Mouse (Mus musculus) kidney, adult 2 months (tissue): ENCODE measurements around the gene Kcnj4. TPM values are rescaled to one million over a fixed set of nuclear protein-coding genes. Genes with fewer than 3 reads are reported as not detected.

Experiments
- DNase-seq: peaks from one replicate; pipeline ENCODE4 v3.0.0; 2021
- H3K27ac ChIP-seq: fragments of 200-500 bp; 2 replicates; pipeline ENCODE4 v1.5.1; 2012; ENCODE audit warnings: low read depth, low read length, control low read depth, inconsistent platforms; ENCODE audit not compliant: insufficient read depth
- H3K27me3 ChIP-seq: fragments of 200-500 bp; replicated peaks from 2 replicates; pipeline ENCODE4 v1.6.1; 2012; ENCODE audit warnings: mild to moderate bottlenecking, moderate library complexity, low read length, inconsistent platforms; ENCODE audit not compliant: control insufficient read depth, insufficient read depth
- H3K36me3 ChIP-seq: fragments of 200-500 bp; 2 replicates; pipeline ENCODE4 v1.6.1; 2012; ENCODE audit warnings: mild to moderate bottlenecking, moderate library complexity, low read length, inconsistent platforms; ENCODE audit not compliant: control insufficient read depth, insufficient read depth
- H3K4me1 ChIP-seq: fragments of 200-500 bp; 2 replicates; pipeline ENCODE4 v1.6.1; 2011; ENCODE audit warnings: low read length; ENCODE audit not compliant: control insufficient read depth, insufficient read depth
- H3K4me3 ChIP-seq: fragments of 200-500 bp; 2 replicates; pipeline ENCODE4 v1.5.1; 2011; ENCODE audit warnings: mild to moderate bottlenecking, low read depth, low read length, control low read depth; ENCODE audit not compliant: insufficient read depth
- CTCF ChIP-seq: fragments of 200-500 bp; conservative IDR thresholded peaks from 2 replicates; pipeline ENCODE4 v1.5.1; 2011; ENCODE audit warnings: low read depth, mild to moderate bottlenecking, control low read depth, low read length, moderate library complexity, mixed read lengths; ENCODE audit not compliant: insufficient read depth, insufficient read length
- POLR2A ChIP-seq: fragments of 200-500 bp; IDR thresholded peaks from one replicate; pipeline ENCODE4 v1.6.1; 2011; ENCODE audit warnings: low read depth, low read length, control low read depth
- WGBS: fragments of 180-500 bp; shearing (Covaris S2); methylation state at CpG from one replicate; pipeline ENCODE4 v1.1.7; 2018; 5-methylcytosine and 5-hydroxymethylcytosine counted together
- polyA plus RNA-seq: library from polyadenylated mRNA; depleted of rRNA; stranded (reverse); fragments of >200 nt; gene quantifications from 2 replicates; pipeline ENCODE4 v1.2.3, GENCODE M21; 2012; rRNA removed

Kcnj4 gene
- polyA plus RNA-seq, 1 experiment, result 0.05 TPM

DNA sequence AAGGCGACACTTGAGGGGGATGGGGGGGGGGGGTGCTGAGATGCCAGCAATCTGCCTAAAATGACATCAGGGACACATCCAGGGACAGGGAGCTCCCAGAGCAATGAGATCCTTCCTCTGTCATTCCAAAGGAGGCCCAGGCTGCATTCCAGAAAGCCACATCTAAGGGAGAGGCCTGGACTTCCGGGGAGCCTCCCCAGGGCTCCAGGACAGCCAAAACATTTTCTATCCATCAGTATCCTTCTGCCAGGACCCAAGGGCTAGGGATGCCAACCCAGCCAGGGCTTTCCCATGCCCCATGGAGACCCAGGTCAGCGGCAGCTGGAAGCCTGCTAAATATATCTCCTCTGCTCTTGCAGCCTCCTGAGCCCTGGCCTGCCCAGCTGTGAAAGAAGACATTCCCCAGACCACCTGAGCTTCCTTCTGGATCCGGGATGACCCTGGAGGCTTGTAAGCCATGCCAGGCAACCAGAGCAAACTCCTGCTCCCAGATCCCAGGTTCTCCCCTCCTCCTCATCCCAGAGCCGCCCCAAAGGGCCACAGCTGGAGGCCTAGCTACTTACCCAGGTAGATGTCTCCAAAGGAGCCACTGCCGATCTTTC lies 66.7 kb downstream of the Kcnj4 start:
- no peaks in the 10 kb centered on the region for H3K36me3 ChIP-seq
- H3K27me3 ChIP-seq, result no peaks in the 10 kb centered on the region
- peak; percentile 47 for DNase-seq
- H3K27ac ChIP-seq, result peak overlapping the region; percentile 36
- no peak for TF ChIP-seq CTCF
- TF ChIP-seq POLR2A, result no peak
- peaks cover 30% of the 10 kb centered on the region for H3K4me1 ChIP-seq
- H3K4me3 ChIP-seq, result no peak overlapping the region
- 70% methylated on average over 6 of the region's 6 CpGs for WGBS

- TF ChIP-seq POLR2A, result no peak
- TF ChIP-seq CTCF, result no peak
- Histone ChIP-seq H3K4me3 (no peak overlapping the region), H3K27ac (peak overlapping the region; percentile 36), H3K27me3 (no peaks in the 10 kb centered on the region), H3K36me3 (no peaks in the 10 kb centered on the region), H3K4me1 (peaks cover 30% of the 10 kb centered on the region)
- WGBS, result 67% methylated on average over 12 of the region's 12 CpGs
- DNase-seq, result no peak
Measured at GRCm38 (mm10) chr15:79437541-79438208, 67.4 kb downstream of the Kcnj4 start.

DNA sequence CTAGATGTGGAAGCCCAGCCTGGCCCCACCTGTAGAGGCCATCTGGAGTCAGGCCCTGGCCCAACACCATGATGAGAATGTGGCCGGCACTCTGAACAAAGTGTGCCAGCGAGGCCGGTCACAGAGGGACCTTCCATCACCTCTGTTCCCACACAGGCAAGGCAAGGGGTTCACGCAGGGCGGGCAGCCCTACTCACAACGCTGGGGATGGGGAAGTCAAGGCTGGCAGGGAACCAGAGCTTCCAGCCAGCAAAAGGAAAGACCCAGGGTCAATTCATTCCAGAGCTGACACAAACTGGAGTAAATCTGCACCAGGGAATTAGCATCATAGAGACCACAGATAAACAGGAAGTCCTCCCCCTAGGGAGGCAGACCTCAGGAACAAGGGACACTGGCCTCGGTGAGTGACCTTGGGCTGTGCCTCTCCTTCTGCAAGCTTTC lies 68.5 kb downstream of the Kcnj4 start:
- H3K27me3 ChIP-seq, result no peaks in the 10 kb centered on the region
- TF ChIP-seq CTCF (no peak), POLR2A (no peak)
- H3K27ac ChIP-seq, result peak overlapping the region; percentile 47
- DNase-seq, result peak; percentile 81
- no peaks in the 10 kb centered on the region for H3K36me3 ChIP-seq
- peaks cover 34% of the 10 kb centered on the region for H3K4me1 ChIP-seq
- H3K4me3 ChIP-seq, result no peak overlapping the region
- WGBS, result 44% methylated on average over 7 of the region's 7 CpGs

GRCm38 (mm10) chr15:79435191-79435671 lies 69.8 kb downstream of the Kcnj4 start:
- H3K36me3 ChIP-seq, result no peaks in the 10 kb centered on the region
- H3K4me3 ChIP-seq, result no peak overlapping the region
- peaks cover 34% of the 10 kb centered on the region for H3K4me1 ChIP-seq
- H3K27ac ChIP-seq, result peak overlapping the region; percentile 9; the same call in 1 of the 2 replicates
- TF ChIP-seq CTCF (no peak), POLR2A (no peak)
- WGBS, result 17% methylated on average over 7 of the region's 7 CpGs
- H3K27me3 ChIP-seq, result no peaks in the 10 kb centered on the region
- DNase-seq, result peak; percentile 73

Other genes starting within 250 kb of the Kcnj4 start
- gene Baiap2l2, start 219.7 kb downstream of the Kcnj4 start, polyA plus RNA-seq, result 113 and 170 TPM in 2 replicates
- gene Pla2g6, start 176.9 kb downstream of the Kcnj4 start, polyA plus RNA-seq, result 24.6 and 28.7 TPM in 2 replicates
- gene Maff, start 158.6 kb downstream of the Kcnj4 start, polyA plus RNA-seq, result 1.2 and 1.3 TPM in 2 replicates
- gene Tmem184b, start 101.7 kb downstream of the Kcnj4 start, polyA plus RNA-seq, result 69.0 and 81.0 TPM in 2 replicates
- 31.5 and 34.9 TPM in 2 replicates for gene Csnk1e, start 49.7 kb downstream of the Kcnj4 start, polyA plus RNA-seq
- 5.9 and 7.8 TPM in 2 replicates for gene Kdelr3, start 11.2 kb upstream of the Kcnj4 start, polyA plus RNA-seq
- 148 and 160 TPM in 2 replicates for gene Ddx17, start 41.5 kb upstream of the Kcnj4 start, polyA plus RNA-seq
- gene Dmc1, start 99.9 kb upstream of the Kcnj4 start, polyA plus RNA-seq, result 0.12 TPM in 1 of 2 replicates, not detected in the other
- gene Fam227a, start 153.7 kb upstream of the Kcnj4 start, polyA plus RNA-seq, result 1.3 and 1.5 TPM in 2 replicates
- gene Cby1, start 154.0 kb upstream of the Kcnj4 start, polyA plus RNA-seq, result 12.0 and 15.1 TPM in 2 replicates
- gene Tomm22, start 165.6 kb upstream of the Kcnj4 start, polyA plus RNA-seq, result 38.2 and 52.5 TPM in 2 replicates
- gene Josd1, start 182.7 kb upstream of the Kcnj4 start, polyA plus RNA-seq, result 19.5 and 19.9 TPM in 2 replicates
- 29.9 and 35.3 TPM in 2 replicates for gene Gtpbp1, start 185.6 kb upstream of the Kcnj4 start, polyA plus RNA-seq
- gene Sun2, start 237.3 kb upstream of the Kcnj4 start, polyA plus RNA-seq, result 31.5 and 31.9 TPM in 2 replicates